Mouse (Mus musculus) right cerebral cortex, postnatal 10 days (tissue): Measurements from ENCODE around the gene Tomm40.

ENCODE experiments used
- DNase-seq, 2 experiments: peaks; one replicate each; pipeline ENCODE4 v3.0.0; 2021; ENCODE audit warnings: low spot score in 2 of 2

Gene Tomm40

DNA sequence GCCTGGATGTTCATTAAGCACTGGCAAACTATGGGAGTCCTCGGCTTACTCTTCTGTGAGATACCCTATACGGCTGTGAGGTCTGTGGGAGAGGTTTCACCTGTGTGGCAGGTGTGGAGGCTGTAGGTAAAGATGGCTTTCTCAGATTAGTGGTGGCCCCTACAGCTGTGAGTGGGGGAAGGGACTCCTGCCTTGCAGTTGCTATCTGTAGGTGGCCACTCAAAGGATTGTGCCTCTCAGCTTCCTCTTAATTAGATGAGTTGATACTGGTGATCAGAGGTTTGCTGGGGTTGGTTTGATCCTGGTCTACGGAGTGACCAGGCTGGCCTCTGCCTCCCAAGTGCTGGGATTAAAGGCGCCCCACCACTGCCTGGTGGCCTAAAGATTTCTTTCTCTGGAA, 10.8 kb downstream of the Tomm40 start:
- no peak for DNase-seq

DNA sequence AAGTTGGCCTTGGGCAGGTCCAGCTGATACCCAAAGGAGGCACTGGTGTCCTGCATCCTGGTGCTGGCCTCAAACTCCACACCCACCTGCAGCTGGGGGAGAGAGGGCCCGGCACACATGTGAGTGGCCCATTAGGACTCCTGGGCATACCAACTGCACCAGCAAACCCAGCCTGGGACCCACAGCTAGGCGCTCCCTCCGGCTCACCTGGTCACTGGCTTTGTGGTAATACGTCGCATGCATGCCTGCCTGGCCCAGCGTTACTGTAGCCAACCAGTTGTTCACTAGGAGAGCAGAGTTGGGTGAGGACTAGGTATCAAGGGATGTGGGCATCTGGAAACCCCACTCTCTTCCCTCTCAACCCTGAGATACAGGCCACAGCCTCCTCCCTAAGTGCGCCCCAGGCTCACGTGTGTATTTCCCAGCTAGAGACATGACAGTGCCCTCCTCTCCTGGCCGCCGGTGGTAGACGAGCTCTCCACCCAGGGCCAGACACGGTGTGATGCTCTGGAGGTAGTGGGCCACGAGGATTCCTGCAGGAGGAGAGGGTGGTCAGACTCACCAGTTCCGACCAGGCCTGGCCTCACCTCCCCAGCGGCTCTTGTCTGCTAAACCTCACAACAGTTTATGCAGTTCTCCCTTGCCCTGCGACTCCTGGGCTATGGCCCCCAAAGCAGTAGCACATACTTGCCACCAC, 12.2 kb downstream of the Tomm40 start:
- no peak for DNase-seq

DNA sequence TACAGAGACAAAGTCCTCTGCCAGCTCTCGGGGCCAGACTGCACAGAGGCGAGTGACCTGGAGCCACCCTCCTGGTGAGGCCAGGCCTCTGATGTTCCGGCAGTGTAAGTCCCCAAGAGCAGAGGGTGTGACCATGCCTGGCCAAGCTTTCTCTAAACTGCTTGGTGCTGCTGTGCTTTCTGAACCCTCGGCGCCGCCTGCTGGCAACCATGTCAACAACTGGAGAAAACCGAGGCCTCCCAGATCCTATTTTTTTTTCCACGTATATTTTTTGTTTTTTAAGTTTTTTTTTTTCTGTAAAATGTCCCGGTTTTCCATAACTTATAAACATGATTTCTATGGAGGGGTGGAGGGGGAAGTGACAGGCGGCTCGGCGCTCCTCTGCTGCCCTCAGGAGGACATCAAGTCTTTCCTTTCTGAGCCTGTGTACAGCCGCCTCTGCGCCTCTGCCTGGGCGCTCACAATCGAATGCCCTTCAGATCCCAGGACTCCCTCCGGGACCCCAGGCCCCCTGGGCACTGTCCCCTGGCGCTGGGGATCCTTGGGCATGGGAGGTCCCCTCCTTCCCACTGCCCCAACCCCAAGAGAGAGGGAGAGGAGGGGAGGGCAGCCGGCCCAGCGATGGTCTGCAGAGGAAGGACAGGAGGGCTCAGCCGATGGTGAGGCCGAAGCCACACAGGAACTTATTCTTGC, 14.0 kb downstream of the Tomm40 start:
- peak; percentile 81 to 85 for DNase-seq

DNA sequence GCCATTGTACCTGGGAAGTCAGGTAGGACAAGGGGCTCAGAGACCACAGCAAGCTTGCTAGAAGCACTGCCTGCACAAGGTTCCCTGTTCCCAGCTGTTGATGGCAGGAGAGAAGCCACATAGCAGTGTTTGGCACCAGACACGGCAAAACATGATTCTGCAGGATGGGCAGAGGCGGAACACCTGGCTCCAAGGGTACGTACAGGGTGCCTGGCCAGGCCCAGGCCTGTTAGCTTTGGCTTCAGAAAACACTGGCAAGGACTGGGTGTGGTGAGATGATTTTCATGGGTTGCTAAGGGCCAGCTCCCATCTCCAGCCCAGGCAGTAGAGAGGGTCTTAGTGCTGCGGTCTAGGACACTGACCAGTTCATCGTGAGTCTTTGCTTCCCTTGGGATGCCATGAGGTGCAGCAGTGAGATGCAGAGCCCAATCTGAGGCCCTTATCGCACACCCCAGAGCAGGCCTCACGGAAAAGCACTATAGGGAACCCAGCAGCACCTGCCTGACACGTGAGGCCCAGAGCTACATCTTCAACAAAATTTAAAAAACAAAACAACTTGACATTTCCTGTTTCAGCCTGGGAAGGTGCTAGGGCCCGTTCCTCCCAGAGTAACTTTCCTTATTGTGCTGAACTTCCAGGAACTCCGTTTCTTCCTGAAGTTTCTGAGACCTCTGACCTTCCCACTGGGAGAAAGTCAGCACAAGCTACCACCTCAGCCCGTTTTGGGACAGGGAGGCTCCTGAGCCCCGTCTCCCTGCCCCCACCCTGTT, 14.8 kb downstream of the Tomm40 start:
- DNase-seq: no peak

DNA sequence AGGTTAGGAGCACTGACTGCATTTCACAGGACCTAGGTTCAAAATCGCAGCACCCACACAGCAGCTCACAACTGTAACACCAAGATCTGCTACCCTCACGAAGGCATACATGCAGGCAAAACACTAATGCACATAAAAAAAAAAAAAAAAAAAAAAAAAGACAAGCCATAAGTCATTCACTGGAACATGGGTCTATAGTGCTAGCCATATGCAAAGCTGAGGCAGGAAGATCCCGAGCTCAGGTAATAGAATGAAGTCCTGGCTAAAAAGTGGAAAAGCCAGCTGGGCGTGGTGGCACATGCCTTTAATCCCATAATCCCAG, 15.4 kb downstream of the Tomm40 start:
- DNase-seq: no peak

DNA sequence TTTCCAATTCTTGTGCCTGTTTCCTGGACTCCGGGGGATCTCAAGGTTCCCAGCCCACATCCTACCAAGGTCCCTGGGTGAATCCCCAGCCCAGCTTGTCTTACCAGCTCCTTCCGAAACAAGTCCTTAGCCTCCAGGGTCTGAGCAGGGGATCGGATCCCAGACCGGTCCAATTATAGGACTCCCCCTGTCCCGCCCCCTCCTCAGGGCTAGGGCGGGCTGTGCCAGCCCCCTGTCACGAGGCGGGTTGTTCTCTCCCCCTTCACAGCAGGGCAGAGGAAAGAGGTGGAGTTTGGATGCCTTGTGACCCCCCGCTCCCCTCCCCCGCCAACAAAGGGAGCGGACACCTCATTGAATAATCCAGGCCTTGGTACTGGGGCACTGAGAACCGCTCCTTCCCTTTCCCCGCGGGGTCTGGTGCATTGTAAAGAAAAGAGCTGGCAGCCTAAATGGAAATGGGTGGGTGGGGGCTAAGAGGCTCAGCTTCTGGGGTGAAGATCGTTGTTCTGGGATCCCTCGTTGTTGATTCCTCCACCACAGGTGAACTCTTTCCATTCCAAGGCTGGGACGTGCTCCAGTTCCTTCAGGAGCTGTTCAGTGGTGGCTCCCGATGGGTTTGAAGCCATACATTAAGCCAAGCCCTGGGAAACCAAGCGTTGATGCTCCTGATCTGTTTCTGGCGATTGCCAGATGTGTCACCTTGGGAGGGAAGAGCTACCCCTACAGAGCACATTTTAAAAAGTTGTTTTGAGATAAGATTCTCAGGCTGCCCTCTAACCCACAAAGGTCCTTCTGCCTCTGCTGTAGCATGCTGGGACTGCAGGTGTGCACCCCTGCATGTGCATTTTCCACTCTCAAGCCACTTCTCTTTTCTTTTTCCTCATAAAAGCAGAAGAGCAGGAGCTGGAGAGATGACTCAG, 16.1 kb downstream of the Tomm40 start, which contains the start of gene Apoe:
Gene Apoe, minus strand, starts transcription at position 282 of the 920 bp plus-strand sequence.
- DNase-seq: peak; percentile 85 to 88

DNA sequence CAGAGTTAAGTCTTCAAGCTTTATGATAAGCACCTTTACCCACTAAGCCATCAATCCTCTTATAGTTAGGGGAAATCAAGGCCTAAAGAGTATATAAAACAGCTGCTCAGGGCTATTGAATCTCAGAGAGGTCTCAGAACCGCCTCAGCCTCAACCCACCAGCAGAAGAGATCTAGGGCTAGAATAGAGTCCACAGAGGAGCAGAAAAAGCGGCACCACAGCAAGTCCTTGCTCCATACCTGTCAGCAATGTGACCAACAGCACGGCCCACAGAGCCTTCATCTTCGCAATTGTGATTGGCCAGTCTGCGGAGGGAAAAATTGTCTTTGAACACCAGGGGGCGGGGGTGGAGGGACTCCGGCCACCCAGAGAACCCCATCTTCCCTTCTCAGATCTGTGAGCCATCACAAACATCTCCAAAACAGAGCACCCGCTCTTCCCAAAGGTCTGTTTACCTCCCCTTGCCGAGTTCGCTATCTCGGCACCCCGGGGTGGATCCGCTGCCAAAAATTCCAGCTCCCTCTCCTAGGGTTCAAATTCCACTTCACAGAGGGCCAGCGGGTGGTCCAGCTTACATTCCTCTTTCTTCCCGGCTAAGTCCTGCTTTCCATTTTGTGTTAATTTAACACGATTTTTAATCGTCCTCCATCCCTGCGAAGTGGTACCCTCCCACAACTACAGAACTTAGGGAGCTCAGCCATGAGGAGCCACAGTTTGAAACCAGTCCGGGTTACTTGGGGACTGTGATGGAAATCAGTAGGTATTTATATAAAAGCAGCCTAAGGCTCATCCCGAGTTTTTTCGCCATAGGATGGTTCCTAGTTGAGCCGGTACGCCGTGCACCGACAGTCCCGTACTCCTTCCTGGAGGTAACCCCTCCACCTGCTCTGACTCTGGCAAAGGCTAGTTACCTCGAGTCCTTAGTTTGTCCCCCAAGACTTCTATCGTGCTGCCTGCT, 17.0 kb downstream of the Tomm40 start:
- DNase-seq: no peak

DNA sequence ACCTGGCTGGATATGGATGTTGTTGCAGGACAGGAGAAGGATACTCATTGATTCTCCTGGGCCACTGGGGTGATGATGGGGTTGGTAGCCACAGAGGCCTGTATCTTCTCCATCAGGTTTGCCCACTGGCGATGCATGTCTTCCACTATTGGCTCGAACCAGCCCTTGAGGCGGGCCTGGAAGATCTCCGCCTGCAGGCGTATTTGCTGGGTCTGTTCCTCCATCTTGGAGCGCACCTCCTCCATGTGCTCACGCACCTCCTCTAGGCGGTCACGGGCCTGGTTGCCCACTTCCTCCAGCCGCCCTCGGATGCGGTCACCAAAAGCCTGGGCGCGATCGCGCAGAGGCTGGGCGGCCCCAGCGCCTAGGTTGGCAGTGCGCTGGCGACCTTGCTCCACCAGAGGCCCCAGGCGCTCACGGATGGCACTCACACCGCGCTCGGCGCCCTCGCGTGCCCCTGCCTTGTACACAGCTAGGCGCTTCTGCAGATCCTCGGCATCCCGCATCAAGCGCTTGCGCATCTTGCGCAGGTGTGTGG, 18.8 kb downstream of the Tomm40 start:
- DNase-seq: no peak

DNA sequence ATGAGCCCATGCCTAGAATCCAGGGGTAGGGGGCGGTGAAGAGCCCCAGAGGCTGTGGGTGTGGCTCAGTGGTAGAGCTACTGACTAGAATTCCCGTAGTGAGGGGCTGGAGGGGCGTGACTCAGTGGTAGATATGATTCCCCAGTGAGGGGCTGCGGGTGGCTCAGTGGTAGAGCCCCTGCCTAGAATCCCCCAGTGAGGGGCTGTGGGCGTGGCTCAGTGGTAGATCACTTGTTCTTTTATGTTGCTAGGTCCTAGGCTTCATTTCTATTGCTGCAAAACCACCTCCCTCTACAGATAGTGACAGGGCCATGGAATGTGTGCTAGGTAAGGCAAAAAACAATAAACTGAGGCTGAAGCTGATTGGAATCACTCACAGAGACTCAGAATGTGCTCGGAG, 19.4 kb downstream of the Tomm40 start:
- no peak for DNase-seq

DNA sequence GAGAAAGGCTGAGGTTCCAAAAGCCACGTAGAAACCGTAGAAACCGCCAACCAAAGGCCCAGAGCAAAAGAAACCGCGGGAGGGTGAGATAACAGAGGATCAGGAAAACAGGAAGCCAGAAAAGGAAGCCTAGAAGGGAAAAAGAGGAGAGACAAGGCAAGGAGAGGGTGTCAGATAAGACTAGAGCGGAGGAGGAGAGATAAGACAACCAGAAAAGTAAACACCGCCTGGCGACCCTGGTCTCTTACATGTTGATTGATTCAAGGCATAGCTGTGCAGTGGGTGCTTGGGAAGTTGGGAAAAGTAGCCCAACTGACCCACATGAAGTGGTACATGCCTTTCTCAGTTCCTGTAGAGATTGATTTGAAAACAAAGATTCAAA, 20.0 kb downstream of the Tomm40 start:
- no peak for DNase-seq

DNA sequence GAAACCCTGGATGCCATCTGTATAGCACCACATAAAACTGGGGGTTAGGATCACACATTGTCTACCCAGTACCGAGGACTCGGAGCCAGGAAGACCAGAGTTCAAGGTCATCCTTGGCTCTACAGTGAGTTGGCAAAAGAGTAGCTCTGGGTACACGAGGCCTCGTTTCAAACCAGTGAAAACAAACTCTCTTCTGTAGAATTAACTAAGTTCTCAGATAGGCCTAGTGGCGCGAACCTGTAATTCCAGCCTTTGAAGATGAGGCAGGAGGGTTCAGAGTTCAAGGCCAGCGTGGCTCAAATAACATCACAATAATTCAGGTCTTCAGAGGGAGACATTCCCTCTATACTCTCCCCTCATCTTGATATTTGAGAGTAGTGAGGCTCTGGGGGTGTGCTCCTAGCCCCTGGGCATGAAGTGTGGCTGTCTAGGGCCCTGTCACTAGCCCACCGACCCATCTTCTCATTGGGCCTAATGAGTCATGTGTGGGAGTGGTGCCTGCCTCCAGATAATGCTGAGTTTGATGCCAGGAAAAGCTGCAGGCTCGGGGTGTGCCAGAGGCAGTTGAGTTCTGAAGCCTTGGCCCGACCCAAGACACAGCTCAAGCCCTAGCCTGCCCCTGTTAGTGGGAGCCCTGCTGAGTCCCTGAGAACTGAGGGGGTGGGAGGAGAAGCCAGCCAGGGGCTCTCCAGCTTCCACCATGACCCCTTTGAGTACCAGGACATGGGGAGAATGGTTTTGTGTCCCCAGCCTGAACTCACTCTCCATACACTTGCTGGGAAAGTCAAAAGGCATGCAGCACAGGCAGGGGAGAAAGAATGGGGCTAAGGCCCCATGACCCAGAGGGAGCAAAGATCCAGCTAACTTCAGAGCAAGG, 20.7 kb downstream of the Tomm40 start:
- no peak for DNase-seq

DNA sequence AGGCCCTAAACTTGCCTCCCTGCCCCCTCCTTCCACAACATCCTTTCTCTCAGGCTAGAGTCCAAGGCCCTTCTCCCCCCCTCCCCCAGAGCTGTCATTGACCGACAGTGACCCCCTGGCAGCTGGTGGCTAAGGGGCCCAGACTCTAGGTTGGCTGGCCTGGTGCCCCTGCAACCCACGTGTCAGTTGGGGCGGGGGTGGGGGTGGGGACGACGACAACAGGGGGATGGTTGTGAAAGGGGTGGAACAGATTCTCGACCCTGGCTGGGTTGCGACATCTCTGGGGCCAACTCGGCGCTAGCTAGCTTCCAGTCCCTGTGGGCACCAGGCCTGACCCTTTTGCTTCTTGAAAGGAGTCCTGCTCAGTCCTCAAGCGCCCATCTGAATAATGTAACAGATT, 21.8 kb downstream of the Tomm40 start:
- peak; percentile 80 to 85 for DNase-seq

DNA sequence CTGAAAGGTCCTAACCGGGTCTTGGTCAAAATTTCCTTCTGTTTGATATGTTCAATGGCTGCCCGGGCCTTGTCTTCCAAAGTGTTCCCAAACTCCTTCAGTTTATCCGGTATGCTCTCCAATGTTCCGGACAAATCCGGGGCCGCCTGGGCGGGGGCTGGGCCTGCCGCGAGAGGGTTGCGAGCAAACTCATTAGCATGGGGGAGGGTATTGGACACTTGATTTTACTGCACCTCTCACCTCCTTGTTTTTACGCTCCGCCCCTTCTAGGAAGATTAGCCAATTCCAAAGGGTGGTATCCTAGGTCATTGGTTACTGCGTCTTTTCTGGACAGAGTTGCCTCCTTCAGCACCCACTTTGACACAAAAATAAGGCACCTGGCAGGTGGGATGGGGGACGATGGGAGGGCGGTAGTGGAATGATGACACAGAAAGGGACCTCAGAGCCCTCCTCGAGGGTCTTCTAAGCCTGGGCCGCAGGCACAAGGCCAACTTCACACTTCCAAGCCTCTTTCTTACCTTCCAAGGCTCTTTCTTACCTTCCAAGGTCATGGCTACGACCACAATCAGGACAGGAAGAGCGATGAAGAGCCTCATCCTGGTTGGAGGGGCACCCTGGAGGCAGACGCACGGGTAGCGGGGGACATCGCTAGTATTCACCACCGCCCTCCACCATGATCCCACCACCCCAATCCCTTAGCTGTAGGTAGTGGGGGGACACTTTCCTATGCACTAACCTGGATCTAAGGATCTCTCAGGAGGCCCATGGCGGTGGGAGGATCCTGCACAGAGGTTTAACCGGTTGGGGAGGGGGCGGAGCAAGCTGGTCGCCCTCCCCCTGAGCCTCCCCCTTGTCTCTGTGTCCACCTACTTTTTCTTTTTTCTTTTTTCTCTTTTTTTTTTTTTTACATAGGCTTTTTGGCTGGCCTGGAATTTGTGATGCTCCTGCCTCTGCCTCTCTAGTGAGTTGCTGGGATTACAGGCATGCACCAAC, 23.1 kb downstream of the Tomm40 start, which contains the start of gene Apoc1:
Gene Apoc1, minus strand, starts transcription at position 788 of the 993 bp plus-strand sequence.
- no peak for DNase-seq

DNA sequence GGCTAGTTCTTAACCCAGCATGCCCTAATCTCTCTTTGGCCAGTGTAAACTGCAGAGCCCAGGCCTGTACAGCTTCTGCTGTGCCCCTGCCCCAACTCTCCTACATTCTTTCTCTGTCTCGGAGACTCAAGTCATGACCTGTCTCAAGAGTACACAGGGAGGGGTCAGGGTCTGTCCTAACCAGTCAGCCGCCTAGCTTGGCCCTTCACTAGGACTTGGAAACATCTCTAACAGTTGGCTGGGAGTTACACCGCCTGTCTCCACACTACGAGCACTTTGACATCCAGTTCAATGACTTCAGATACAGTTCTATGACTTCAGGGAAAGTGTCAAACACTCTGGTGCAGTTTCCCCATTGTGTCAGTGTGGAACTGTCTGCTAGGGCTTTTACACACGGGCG, 23.8 kb downstream of the Tomm40 start:
- no peak for DNase-seq

DNA sequence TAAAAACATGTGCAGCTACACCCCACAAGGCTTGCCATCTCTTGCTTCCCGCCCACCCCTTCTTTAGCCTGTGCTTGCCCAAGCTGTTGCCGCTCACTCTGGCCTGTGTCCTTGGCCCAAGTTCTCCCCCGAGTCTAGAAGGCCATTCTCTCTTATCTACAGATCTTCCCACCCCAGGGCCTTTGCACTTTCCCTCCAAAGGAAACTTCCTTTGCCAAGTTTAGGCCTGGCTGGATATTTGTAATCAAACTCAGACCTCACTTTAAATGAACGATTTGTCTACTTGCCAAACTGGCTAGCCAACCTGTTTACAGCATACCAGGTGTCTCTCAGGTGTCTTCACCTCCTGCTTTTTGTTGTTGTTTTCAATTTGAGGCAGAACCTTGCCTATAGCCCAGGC, 24.4 kb downstream of the Tomm40 start:
- no peak for DNase-seq

DNA sequence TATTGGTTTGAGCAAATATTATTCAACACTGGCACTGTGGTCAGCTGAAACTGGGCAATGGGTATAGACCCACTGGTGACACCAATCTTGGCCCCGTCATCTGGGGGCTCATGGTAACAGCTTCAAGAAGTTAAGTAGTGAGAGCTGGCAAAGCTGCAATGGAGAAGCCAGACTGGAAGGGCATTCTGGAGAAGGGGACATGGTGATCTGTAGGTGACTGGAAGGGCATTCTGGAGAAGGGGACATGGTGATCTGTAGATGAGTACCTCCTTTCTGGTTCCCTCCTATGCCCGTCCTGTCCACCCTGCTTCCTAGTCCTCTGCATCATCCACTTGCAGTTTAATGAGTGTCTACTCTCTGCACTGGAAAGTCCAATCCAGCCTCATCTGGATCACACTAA, 26.6 kb downstream of the Tomm40 start:
- no peak for DNase-seq

DNA sequence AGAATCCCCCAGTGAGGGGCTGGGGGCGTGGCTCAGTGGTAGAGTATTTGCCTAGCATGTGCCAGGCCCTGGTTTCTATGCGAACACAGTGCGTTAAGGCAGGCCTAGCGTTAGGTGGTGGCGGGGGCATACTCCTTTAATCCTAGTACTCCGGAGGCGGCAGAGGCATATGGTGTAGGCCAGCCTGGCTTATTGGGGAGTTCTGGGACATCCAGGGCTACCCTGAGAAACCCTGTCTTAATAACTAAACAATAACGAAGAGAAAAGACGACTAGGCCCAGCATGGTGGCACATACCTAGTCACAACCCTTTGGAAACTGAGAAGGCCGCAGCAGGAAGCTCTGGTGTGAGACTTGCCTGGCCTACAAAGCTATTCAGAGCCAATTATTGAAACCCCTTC, 27.1 kb downstream of the Tomm40 start:
- no peak for DNase-seq
